Mouse (Mus musculus) midbrain, embryonic 14.5 days (tissue): Measurements from ENCODE around the gene Sprr2b. TPM values are rescaled to one million over a fixed set of nuclear protein-coding genes. Genes with fewer than 3 reads are reported as not detected.
"Not testable (repeated sequence)": the region's sequence is repeated elsewhere in the genome, so short reads cannot be mapped to it uniquely, and the experiment has no call there.

Experiments used
- ATAC-seq: fragments of 200-750 bp; cut with Nextera tagmentation; 2 replicates; pipeline ENCODE4 v1.8.0; 2017; ENCODE audit warnings: moderate number of reproducible peaks, moderate library complexity; ENCODE audit not compliant: low FRiP score, low TSS enrichment
- DNase-seq: peaks from one replicate; pipeline ENCODE4 v3.0.0-alpha.2; 2015
- H3K27ac ChIP-seq: fragments of 300-500 bp; sonication (generic); replicated peaks from 2 replicates; pipeline ENCODE4 v1.5.1; 2014; ENCODE audit warnings: mild to moderate bottlenecking, low read depth, low read length, moderate library complexity
- H3K27me3 ChIP-seq: fragments of 300-500 bp; sonication (generic); 2 replicates; pipeline ENCODE4 v1.6.1; 2014; ENCODE audit warnings: low read length, control low read depth, mixed read lengths; ENCODE audit not compliant: control insufficient read depth, insufficient read depth
- H3K36me3 ChIP-seq: fragments of 300-500 bp; sonication (generic); 2 replicates; pipeline ENCODE4 v1.6.1; 2014; ENCODE audit warnings: low read length, control low read depth; ENCODE audit not compliant: control insufficient read depth, insufficient read depth
- H3K4me1 ChIP-seq: fragments of 300-500 bp; sonication (generic); 2 replicates; pipeline ENCODE4 v1.6.1; 2014; ENCODE audit warnings: mild to moderate bottlenecking, antibody characterized with exemption, low read length, control low read depth; ENCODE audit not compliant: control insufficient read depth, insufficient read depth
- H3K4me2 ChIP-seq: fragments of 300-500 bp; sonication (generic); 2 replicates; pipeline ENCODE4 v1.6.1; 2014; ENCODE audit warnings: mild to moderate bottlenecking, low read length, moderate library complexity
- H3K4me3 ChIP-seq: fragments of 300-500 bp; sonication (generic); replicated peaks from 2 replicates; pipeline ENCODE4 v1.5.1; 2014; ENCODE audit warnings: low read depth, low read length
- H3K9ac ChIP-seq: fragments of 300-500 bp; sonication (generic); replicated peaks from 2 replicates; pipeline ENCODE4 v1.6.1; 2014; ENCODE audit warnings: mild to moderate bottlenecking, low read length, moderate library complexity
- H3K9me3 ChIP-seq: fragments of 300-500 bp; sonication (generic); 2 replicates; pipeline ENCODE4 v1.6.1; 2016; ENCODE audit warnings: low read length, control low read depth, mixed read lengths; ENCODE audit not compliant: control insufficient read depth
- WGBS: fragments of 180-500 bp; shearing (Covaris S2); extraction: QIAGEN DNeasy Blood & Tissue Kit; methylation state at CpG from one replicate; pipeline ENCODE4 v1.1.7; 2014; 5-methylcytosine and 5-hydroxymethylcytosine counted together
- polyA plus RNA-seq: library from polyadenylated mRNA; unstranded; fragments of >200 nt; fragmentation: Nextera tagmentation; extraction: Ambion mirVana; gene quantifications from 2 replicates; pipeline ENCODE4 v1.2.1, GENCODE M21; 2014

Gene Sprr2b
- not detected in 2 replicates for polyA plus RNA-seq

DNA sequence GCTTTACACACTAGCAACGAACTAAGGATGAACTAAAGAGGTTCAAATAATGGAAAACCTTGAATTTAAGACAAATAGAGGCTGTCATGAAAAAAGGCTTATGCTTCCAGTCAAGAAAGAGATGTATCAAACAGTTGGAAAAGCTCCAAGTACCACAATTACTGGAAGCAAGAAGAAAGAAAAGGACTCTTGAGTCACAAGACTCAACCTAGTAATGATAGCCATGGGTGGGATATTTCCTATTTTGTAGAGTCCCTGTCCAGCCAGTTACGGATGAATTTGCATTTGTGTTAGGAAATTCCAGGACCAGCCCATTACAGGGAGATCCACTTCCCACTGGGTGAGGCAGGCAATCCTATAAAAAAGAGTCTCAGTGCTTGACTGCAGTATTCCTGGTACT is at the start of gene Sprr2b:
TSS of gene Sprr2b (plus strand) at position 301 of the 400 bp plus-strand sequence.
- ATAC-seq: no peak
- no peak for DNase-seq
- no peaks in the 10 kb centered on the region for H3K27me3 ChIP-seq
- no peaks in the 10 kb centered on the region for H3K9me3 ChIP-seq
- no peaks in the 10 kb centered on the region for H3K4me1 ChIP-seq
- H3K4me3 ChIP-seq: no peak within 1 kb of the TSS
- H3K36me3 ChIP-seq: no peaks in the 10 kb centered on the region
- no peak within 1 kb of the TSS for H3K27ac ChIP-seq
- no peak within 1 kb of the TSS for H3K9ac ChIP-seq
- H3K4me2 ChIP-seq: no peak within 1 kb of the TSS
- 74% methylated on average over 2 of the region's 2 CpGs for WGBS

DNA sequence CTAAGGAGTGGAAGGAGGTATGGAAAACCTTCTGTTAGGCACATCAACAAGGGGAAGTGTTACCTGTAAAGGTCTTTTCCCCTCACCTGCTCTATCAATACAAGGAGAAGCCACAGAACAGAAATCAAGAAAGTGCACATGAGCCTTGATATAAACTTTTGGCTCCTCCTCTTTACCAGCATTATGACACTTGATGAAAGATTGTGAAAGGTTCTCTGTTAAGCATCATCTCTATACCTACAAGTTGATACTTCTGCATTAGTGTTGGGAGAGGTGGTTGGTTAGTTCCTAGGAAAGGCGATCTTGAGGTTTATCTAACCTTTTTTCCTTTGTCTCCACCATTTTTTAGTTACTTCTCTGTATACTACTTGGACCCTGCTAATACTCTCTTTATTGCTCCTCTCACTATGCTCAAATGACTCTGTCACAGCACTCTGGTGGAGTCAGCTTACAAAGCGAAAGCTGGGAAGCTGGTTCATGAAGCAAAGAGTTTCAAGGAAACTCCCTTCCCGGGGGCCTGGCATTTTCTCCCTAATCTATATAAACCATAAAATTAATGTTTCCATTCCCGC is 44.9 kb upstream of the Sprr2b start:
- H3K9ac ChIP-seq, ATAC-seq, H3K36me3 ChIP-seq, H3K27me3 ChIP-seq, H3K4me3 ChIP-seq, H3K4me2 ChIP-seq, DNase-seq, H3K9me3 ChIP-seq, H3K27ac ChIP-seq, H3K4me1 ChIP-seq: not testable (repeated sequence)
- WGBS: no CpG with 5 or more reads among the region's 4 CpGs

DNA sequence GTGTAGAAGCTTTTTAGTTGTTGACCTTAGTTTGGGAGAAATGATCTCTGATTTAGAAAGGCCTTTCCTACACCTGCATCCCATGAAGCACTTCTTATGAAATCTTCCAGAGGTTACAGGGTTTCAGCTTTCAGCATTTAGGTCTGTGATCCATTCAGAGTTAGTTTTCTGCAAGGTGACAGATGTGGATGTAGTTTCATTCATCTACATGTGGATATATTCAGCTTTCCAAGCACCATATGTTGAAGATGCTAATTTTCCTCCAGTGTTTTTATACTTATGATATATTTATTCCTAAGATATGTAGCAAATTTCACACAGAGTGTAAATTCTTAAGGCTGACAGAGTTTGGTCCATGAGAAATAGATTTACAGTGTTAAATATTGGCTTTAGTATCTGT is 42.9 kb upstream of the Sprr2b start:
- not testable (repeated sequence) for ATAC-seq, H3K4me2 ChIP-seq, H3K9ac ChIP-seq, H3K36me3 ChIP-seq, H3K4me3 ChIP-seq, H3K27me3 ChIP-seq, H3K27ac ChIP-seq, H3K4me1 ChIP-seq, H3K9me3 ChIP-seq, DNase-seq

DNA sequence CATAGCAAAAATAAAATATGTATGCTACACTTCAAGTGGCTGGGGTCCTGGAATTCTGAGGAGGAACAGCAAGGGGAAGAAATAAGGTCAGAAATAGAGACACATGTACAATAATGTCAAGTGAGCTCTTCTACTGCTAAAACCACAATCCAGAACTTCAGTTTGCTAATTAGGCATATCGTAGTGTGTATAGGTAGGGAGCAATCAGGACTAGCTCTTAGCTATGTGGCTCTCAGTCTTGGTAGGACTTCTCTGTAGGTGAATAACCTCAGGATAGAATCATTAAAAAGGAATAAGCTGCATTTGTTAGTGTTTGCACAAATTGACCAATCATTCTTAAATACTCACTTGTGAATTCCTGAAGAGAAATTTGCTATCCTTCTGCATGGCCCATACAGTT is 42.4 kb upstream of the Sprr2b start:
- DNase-seq, H3K9me3 ChIP-seq, H3K4me2 ChIP-seq, H3K4me1 ChIP-seq, H3K9ac ChIP-seq, H3K27me3 ChIP-seq, H3K4me3 ChIP-seq, H3K36me3 ChIP-seq, H3K27ac ChIP-seq, ATAC-seq: not testable (repeated sequence)
- no CpG with 5 or more reads among the region's 1 CpGs for WGBS

DNA sequence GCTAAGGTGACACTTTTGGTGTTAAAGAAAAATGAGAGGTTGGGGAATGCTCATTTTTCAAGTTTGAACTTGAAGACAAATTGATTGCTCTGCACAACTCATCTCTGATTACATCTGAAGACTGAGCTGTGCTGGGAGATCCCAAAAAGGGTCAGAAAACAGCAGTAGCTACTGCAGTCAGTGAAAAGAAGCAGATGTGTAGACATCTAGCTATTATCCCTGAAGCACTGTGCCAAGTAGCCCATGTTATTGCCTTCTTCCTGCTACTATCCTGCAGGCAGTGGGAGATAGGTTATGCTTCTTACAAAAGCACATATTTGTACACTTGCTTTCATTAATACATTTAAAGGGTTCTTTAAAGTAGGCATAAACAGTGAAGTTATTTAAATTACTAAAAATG is 36.8 kb upstream of the Sprr2b start:
- H3K36me3 ChIP-seq, ATAC-seq, DNase-seq: not testable (repeated sequence)

DNA sequence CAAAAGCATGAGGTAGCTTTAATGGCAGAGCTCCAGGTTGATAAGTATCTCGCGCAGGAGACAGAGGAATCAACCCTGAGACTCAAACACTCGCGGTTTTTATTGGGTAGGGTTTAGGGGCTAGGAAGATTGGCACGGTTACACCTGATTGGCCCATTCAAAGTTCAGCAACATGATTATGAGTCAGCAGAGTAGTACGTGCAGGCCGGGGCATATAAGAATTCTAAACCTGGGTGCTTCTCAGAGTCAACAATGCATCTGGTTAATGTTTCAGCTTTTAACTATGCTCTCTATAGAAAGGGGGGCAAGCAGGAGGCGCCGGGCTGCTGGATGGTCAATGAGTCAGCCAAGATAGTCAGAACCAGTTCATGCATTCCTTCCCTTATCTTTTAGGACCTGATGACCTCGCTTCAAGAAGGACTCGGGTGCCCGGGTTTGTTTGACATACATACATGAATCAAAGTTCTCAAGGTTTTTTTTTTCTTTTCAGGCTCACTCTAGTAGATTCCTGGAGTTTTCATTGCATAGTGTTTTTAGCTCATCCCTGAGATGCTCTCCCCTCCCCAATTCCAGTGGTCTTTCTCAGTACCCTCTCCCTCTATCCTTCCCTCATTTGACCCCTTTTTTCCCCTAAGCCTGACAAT is 35.3 kb upstream of the Sprr2b start:
- H3K36me3 ChIP-seq, H3K9ac ChIP-seq, H3K9me3 ChIP-seq, H3K4me2 ChIP-seq, DNase-seq, H3K27ac ChIP-seq, H3K27me3 ChIP-seq, H3K4me3 ChIP-seq, ATAC-seq, H3K4me1 ChIP-seq: not testable (repeated sequence)
- WGBS: 94% methylated on average over 5 of the region's 12 CpGs

More for the DNA sequence above, 36.8 kb upstream of the Sprr2b start:
- not testable (repeated sequence) for H3K9me3 ChIP-seq, H3K27ac ChIP-seq, H3K4me1 ChIP-seq, H3K4me2 ChIP-seq, H3K4me3 ChIP-seq, H3K9ac ChIP-seq, H3K27me3 ChIP-seq

DNA sequence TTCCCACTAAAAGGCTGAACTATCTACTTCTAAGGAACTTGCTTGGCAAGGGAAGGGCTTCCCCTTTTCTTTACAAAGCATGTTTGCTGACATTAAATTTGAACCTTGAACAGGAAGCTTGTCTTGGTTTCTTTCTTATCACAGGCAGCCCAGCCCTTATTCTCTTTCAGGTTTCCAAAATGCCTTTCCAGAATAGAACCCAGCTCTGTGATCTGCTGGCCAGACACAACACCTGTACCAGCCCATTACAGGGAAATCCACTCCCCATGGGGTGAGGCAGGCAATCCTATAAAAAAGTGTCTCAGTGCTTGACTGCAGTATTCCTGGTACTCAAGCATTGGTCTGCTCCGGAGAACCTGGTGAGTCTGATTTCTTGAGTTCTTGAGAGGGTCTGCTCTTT is 31.3 kb upstream of the Sprr2b start, which contains the start of gene Sprr2a3:
TSS of gene Sprr2a3 (plus strand) at position 317 of the 400 bp plus-strand sequence.
- not testable (repeated sequence) for H3K36me3 ChIP-seq, H3K9me3 ChIP-seq, ATAC-seq, H3K4me3 ChIP-seq, H3K27ac ChIP-seq, H3K27me3 ChIP-seq, H3K9ac ChIP-seq, DNase-seq, H3K4me1 ChIP-seq, H3K4me2 ChIP-seq
- WGBS: 92% methylated on average over 1 of the region's 1 CpGs

DNA sequence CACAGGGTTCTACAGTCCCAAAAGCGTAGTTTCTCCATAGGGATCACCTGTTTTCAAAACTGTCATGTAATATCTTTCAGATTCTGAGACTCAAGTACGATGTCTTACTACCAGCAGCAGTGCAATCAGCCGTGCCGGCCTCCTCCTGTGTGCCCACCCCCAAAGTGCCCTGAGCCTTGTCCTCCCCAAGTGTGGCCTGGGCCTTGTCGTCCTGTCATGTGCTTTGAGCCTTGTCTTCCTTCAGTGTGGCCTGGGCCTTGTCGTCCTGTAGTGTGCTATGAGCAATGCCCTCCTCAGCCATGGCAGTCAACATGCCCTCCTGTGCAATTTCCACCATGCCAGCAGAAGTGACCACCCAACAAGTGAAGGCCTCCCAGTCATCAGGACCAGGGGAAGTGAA is 27.9 kb upstream of the Sprr2b start:
- WGBS: 57% methylated on average over 3 of the region's 6 CpGs
- not testable (repeated sequence) for H3K4me3 ChIP-seq, H3K4me2 ChIP-seq, H3K27me3 ChIP-seq, H3K9me3 ChIP-seq, H3K4me1 ChIP-seq, H3K36me3 ChIP-seq, H3K27ac ChIP-seq, H3K9ac ChIP-seq, DNase-seq
- peak; percentile 48 for ATAC-seq

DNA sequence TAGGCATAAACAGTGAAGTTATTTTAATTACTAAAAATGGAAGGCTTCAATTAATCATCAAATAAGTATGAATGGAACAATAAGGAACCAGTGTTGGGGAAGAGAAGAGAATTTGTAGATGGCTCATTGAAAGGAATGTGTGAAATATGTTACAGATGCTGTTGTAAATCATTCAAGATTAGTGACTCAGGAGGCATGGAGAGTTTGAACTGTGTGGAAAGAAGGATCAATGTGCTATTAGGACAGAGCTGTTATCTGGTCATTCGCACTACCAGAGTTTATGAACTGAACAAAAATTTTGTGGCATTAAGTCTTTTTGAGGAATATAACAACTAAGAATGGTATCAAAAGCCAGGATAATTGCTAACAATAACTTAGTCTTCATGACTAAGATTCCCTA is 9.0 kb upstream of the Sprr2b start:
- 94% methylated on average over 1 of the region's 1 CpGs for WGBS

More for the DNA sequence above, 9.0 kb upstream of the Sprr2b start:
- no peak for DNase-seq
- Histone ChIP-seq H3K9ac (no peak overlapping the region), H3K9me3 (no peaks in the 10 kb centered on the region), H3K27ac (no peak overlapping the region), H3K4me2 (no peak overlapping the region), H3K36me3 (no peaks in the 10 kb centered on the region), H3K4me3 (no peak overlapping the region), H3K4me1 (no peaks in the 10 kb centered on the region), H3K27me3 (no peaks in the 10 kb centered on the region)
- ATAC-seq: no peak
